Mouse (Mus musculus) olfactory bulb, adult 2 months (tissue): ENCODE measurements at regions not wholly inside any gene's neighbourhood (a gene's known extent, or its start where the extent isn't known, plus 50 kb on each side); places are given as distances from the start of the nearest gene placed in this dataset.

Source experiments
- CTCF ChIP-seq: fragments of 200-500 bp; IDR thresholded peaks from 2 replicates; pipeline ENCODE4 v1.5.1; 2012; ENCODE audit warnings: low read depth, mild to moderate bottlenecking, low read length, moderate library complexity; ENCODE audit not compliant: insufficient read depth
- POLR2A ChIP-seq: fragments of 200-500 bp; IDR thresholded peaks from 2 replicates; pipeline ENCODE4 v1.6.1; 2012; ENCODE audit warnings: mild to moderate bottlenecking, low read depth, low read length, moderate library complexity; ENCODE audit not compliant: insufficient read depth

DNA sequence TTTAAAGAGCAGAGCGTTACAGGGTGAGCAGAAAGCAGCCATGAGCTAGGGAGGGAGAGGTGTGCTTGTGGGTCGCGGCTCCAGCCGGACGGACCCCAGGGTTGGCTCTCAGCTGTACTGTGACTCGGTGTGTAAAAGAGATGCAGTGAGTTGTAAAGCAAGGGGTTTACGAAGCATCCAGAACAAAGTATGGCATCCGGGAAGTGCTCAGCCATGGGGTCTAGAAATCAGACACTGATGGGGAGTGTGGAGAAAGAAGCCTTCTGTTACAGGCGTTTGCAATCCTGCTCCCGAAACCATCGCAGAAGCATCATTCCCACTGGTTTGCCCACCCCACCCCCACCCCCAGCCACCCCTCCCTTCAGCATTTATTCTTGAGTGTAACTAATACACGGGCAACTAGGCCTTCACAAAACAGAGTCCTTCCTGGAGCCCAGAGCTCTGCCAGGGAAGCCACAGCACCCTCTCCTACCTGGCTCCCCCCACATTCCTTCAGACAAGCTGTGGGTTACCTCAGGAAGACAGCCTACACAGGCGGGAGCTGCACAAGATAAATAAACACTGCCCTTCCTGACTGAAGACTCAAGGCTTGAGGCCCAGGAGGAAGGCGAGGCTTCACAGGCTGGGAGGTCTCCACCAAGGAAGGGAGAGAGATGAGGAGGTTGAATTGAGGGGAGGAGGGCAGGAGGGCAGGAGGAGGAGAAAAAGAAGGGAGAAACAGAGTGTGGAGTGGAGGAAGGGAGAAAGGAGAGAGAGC lies 133.1 kb downstream of the Nufip1 start:
- TF ChIP-seq POLR2A (no peak), CTCF (no peak)
